Mouse (Mus musculus): Measurements from ENCODE around the gene Dctn1.
"Not testable (repeated sequence)": the region's sequence is repeated elsewhere in the genome, so short reads cannot be mapped to it uniquely, and the experiment has no call there.

The Dctn1 gene

DNA sequence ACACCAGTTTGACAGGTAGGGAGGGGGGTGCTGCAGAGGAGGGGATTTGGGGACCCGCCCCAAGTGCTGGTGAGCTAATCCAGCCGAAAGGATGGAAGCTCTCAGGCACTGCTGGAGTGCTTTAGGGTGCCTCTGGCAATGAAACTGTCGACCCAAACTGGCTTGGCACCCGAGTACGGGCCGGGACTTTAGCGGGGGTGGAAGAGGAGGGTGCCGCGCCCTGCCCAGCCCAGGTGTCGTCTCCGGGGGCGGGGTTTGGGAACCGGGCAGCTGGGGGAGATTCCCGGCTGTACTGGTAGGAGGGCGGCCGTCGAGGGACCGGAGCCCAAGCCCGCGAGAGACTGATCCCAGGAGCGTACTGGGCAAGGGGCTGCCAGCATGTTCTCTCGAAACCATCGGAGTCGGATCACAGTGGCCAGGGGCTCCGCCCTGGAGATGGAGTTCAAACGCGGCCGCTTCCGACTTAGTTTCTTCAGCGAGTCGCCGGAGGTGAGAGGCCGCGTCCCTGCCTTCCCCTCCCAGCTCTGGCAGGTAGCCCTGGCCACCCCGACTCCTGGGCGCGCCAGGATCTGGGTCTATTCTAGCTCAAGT lies 30.1 kb upstream of the Dctn1 start:
- in situ Hi-C loops (cut with MboI, MseI) = no loop called here

DNA sequence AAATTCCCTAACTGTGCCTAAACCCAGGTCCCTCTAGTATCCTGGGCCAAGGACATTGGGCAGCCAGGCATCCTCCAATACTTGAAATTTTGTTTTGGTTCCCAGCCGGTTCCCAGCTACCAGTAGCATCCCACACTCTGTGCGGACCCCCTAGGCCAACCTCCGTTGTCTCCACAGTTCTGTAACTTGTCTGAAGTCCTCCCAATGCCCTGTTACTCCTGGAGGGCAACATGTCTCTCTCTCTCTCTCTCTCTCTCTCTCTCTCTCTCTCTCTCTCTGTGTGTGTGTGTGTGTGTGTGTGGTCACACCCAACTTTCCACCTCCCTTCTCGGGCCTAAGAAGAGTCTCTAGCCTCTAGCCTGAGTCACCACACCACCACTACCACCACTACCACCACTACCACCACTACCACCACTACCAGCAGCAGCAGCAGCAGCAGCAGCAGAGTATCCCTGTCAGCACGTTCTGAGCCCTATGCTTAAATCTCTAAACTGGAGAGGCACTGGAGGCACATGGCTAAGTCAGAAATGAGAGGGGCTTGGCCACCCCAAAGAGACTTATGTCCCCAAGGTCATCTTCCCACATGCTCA lies 29.3 kb upstream of the Dctn1 start:
- in situ Hi-C loops (cut with MboI, MseI) = no loop called here

DNA sequence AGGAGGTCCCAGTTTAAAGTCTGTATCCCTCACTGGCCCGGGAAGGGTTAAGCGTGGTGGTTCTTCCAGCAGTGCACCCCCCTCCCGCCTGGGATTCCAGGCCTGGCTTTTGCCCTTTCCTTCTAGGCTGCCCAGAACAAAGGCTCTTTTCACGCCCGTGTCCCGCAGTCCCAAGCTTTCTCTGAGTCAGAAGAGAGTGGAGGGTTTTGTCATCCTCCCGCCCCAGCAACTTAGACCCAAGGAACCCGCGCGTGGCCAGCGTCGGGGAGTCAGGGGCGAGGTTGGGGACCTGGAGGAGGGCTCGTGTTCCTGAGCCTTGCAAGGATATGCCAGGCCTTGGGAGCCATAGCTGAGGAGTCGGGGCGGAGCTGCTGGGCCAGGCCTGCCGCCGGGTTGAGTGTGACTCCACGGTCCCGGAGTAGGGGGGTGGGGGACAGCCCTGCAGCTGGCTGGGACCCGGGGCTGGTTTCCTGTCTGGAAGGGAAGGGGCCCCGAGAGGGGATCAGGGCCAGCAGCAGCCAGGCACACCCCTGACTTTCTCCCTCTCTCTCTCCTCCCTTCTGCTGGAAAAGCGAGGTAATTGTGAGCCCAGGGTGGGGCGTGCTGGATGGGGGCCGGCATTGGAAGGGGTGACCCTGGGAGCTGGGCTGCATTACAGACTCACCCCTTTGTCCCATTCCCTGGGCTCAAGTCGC lies 28.7 kb upstream of the Dctn1 start:
- in situ Hi-C loops (cut with MboI, MseI) = no loop called here

DNA sequence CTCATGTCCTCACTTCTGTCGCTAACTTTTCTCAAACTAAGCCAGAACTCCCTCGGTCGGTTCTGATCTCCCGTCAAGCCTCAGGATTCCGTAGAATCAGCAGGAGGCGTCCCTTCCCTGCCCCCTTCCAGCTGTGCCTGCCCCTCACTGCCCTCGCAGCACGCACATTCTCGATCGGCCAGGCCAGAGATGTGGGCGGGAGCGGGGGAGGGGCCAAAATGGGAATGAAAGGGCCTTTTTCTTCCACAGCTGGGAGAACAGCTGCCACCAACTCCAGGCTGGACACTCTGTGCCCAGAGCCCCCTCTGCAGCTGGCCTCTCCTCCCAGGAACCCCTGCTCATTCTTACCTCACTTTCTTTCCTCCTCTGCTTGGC lies 28.2 kb upstream of the Dctn1 start:
- in situ Hi-C loops (cut with MboI, MseI) = no loop called here

DNA sequence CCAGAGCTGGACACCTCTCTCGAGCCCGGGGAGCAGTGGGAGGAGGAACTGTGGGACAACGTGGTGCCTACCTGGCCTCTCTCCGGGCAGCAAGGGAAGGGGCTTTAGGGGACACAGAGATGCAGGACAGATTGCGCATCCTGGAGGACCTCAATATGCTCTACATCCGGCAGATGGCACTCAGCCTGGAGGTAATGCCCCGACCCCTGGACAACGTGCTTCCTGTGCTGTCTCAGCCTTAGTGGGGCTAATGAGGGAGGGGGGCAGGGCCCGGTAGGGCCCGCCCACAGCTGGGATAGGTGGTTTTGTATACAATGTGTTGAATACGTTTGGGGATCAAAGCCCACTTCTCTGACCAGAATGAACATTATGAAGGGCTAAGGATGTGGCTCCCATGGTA lies 27.7 kb upstream of the Dctn1 start:
- in situ Hi-C loops (cut with MboI, MseI) = no loop called here

DNA sequence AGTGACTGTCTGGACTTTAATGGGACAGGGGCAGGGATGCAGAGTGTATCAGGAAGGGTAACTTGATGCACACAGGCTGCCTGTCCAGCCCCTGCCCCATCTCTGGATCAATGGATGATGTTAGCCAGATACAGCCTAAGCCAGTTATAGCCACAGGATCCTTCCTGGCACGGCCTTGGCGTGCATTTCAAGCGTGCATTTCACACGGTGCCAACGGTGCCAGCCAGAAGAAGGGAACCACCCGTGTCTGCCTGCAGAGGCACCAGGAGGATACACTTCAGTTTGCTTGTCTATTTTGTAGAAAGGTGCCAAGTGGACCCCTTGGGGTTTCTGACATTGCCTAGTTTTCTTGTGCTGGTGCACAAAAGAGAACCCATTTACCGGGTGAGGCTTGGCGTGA lies 25.7 kb upstream of the Dctn1 start:
- in situ Hi-C loops (cut with MboI, MseI) = no loop called here

DNA sequence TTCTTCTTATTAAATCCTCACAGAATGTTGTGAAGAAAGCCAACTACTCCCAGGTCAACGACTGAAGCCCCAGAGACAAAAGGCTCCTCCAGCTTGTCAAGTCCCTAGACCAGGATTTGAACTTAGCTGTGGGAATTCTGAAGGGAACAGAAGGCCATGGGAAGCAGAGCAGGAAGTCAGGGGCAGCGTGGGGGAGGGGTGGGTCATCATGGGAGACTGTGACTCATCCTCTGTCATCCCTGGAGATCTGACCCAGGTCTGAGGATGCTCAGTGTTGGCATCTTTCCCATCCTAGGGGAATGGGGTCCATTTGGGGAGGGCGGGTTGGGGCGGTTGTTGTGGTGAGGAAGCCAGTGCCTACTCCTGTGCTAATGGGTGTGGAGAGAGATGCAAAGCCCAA lies 24.1 kb upstream of the Dctn1 start:
- in situ Hi-C loops (cut with MboI, MseI) = no loop called here

DNA sequence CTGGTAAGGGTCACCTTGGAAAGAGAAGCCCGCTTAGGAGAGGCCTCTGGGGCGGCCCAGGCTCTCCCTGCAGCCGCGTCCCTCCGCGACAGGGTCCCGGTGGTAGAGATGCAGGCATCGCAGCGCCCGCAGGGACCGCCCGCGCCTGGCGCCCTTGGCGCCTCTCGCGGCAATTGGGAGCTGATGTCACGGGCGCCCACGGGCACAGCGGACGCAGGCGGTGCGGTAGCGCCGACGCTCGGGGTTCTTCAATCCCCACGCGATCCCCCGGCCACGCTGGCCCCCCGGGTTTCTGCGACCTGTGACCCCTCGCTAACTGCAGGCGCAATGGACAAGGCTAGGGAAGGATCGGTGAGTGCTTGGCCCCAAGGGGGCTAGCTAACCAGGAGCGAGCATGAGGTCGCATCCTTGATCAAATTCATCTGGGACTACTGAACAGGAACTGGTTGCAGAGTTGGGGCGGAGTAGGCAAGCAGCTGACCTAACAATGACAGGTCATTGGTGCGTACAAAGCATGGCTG lies 23.4 kb upstream of the Dctn1 start:
- in situ Hi-C loops (cut with MboI, MseI) = no loop called here

DNA sequence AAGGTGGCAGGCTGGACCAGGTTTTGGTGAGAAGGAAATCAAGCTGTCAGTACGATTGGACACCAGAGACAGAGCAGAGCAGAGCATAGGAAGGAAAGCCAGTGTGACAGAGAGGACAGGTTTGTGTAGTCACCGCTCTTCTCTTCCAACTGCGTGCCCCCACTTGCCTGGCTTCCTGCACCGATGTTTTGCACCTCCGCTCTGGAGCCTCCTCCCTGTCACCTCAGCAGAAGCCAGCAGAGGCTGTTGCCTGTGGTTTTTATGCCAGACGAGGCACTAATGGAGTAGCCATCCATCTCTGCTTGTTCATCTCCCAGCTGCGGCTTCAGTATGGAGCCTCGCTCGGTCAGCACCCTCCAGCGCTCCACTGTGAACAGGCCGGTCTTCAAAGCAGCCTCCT lies 22.8 kb upstream of the Dctn1 start:
- in situ Hi-C loops (cut with MboI, MseI) = no loop called here

DNA sequence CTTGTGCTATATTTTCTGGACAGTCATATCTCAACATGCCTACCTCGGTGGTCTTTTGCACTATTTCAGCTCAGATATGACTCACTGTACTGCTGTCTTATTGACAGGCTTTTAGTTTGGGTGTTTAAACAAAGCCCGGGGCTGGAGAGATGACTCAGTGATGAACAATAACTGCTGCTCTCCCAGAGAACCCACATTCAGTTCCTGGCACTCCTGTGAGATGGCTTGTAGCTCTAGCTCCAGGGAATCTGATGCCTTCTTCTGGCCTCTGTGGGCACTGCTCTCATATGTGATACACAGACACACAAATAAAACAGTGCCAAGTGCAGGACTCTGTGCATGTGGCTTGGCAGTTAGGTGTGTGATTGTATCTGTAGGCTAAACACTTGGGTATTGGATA lies 20.5 kb upstream of the Dctn1 start:
- in situ Hi-C loops (cut with MboI, MseI) = no loop called here

DNA sequence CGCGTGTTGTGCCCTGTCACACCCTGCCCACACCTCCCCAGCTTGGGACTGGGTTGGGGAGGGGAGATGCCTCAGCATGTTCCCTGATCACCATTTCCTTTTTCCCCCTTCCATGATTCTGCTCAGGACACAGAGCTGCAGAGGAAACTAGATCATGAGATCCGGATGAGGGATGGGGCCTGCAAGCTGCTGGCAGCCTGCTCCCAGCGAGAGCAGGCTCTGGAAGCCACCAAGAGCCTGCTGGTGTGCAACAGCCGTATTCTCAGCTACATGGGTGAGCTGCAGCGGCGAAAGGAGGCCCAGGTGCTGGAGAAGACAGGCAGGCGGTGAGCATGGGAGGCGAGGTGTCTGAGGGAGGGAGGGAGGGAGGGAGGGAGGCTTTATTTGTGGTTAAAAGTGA lies 19.9 kb upstream of the Dctn1 start:
- in situ Hi-C loops (cut with MboI, MseI) = no loop called here

DNA sequence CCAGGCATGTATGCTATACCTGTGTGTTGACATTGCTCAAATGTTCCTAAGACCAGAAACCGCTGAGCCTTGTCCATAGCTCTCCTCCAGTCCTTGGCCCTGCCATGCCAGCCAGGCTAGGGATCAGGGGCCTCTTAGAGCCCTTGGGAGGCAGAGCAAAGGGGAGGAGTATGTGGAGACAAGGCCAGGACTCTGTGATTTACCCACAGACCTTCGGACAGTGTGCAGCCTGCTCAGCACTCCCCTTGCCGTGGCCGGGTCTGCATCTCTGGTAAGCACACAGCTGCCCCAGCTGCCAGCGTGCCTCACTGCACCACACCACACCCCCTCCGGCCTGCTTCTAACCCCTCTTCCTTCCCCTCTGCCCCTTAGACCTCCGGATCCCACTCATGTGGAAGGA lies 18.4 kb upstream of the Dctn1 start:
- in situ Hi-C loops (cut with MboI, MseI) = no loop called here

DNA sequence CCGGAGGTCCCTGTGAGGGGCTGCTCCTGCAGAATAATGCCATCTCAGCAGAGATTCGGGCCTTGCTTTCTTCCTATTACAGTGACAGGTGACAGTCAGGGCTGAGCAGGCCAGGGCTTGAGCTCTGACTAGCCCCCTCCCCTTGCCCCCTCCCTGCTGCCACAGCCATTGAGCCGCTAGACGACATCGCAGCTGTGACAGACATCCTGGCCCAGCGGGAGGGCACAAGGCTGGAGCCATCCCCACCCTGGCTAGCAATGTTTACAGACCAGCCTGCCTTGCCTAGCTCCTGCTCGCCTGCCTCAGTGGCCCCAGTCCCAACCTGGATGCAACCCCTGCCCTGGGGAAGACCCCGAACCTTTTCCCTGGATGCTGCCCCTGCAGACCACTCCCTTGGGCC lies 14.0 kb upstream of the Dctn1 start:
- in situ Hi-C loops (cut with MboI, MseI) = no loop called here

DNA sequence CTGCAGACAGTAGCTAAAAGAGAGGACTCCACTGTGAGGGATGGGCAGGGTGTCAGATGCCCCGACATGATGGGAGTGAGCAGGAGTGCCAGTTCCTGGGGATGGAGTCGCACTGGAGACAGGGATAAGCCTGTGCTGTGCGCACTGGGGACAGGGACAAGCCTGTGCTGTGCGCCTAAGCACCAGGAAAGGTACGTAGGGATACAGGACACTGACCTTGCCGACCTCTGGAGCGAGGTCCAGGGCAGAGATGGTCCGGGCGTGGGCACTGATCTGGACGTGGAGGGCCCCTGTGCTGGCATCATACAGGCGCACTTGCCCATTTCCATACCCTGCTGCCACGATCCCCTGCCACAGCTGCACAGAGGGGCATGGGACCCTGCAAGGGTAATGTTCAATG lies 12.7 kb upstream of the Dctn1 start:
- in situ Hi-C loops (cut with MboI, MseI) = no loop called here

DNA sequence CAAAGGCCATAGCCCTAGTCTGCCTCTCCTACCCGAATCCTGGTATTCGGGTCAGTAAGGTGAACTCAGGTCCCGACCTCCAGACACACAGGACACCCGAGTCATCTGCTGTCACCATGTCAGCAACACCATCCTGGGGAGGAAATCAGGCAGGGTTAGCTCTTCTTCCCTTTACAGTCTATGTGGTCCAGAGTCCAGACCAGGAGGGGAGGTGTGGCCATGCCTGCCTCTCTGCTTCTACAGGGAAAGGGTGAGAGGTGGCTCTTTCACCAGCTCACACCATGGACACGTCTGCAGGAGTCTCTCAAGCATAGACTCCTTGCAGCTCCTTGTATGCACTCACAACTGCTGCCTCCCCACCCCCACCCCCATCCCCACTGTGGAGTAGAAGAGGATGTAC lies 12.2 kb upstream of the Dctn1 start:
- in situ Hi-C loops (cut with MboI, MseI) = no loop called here

DNA sequence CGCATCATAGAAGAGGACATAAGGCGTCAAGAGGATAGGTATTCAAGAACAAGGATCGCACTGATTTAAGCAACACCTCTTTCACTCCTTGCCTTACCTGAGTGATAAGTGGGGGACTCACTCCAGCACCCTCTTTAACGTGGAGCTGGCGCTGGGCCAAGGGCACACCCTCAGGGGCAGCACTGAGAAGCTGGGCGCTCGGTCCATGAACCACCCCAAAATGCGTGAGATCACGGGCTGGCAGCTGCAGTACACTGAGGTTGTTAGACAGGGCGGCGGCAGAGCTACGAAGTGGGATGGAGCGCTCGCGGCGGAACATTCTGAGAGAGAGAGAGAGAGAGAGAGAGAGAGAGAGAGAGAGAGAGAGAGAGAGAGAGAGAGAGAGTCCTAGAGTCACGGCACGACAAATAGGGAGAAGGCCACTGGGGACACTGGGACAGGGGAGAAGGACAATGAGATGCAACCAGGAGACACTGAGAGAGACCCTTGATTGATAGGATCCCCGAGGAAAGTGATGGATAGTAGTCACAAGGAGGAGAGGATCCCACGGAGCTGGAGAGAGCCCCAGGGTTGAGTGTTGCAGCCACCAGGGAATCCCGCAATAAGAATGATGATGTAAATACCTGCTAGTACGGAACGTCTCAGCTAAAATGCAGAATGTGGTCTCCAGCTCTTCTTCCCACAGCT lies 10.0 kb upstream of the Dctn1 start:
- in situ Hi-C loops (cut with MboI, MseI) = no loop called here

DNA sequence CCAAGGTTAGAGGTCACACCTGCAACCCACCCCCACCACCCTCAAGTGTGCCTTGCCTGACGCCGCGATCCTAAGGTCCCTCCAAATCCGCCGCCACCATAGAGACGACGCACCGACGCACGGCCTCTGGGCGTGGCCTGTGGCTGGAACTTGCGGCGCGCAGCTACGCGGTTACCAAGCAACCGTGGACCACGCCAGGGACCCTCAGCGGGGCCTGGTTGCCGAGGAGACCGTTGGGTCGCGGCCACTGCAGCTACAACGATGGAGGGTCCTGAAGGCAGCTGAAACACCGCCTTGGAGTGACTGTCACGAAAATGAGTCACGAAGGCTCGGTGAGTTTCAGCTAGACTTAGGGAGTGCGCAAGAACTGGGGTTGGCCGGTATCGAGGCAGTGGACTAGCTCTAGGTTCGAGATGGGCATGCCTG lies 9.4 kb upstream of the Dctn1 start, which contains the start of the genes Wdr54 and 1700003E16Rik:
Gene Wdr54, minus strand, starts transcription at position 139 of the 426 bp plus-strand sequence.
Gene 1700003E16Rik, plus strand, starts transcription at position 146 of the 426 bp plus-strand sequence.
- in situ Hi-C loops (cut with MboI, MseI) = no loop called here

DNA sequence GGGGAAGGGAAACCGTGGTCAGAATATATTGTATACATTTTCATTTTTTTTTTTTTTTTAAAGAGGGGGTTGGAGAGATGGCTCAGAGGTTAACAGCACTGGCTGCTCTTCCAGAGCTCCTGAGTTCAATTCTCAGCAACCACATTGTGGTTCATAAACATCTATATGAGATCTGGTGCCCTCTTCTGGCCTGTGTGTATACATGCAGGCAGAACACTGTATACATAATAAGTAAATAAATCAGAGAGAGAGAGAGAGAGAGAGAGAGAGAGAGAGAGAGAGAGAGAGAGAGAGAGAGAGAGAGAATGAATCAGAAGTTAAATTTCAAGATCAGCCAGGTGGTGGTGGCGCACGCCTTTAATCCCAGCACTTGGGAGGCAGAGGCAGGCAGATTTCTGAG lies 6.3 kb upstream of the Dctn1 start:
- in situ Hi-C loops (cut with MboI, MseI) = not testable (repeated sequence)

DNA sequence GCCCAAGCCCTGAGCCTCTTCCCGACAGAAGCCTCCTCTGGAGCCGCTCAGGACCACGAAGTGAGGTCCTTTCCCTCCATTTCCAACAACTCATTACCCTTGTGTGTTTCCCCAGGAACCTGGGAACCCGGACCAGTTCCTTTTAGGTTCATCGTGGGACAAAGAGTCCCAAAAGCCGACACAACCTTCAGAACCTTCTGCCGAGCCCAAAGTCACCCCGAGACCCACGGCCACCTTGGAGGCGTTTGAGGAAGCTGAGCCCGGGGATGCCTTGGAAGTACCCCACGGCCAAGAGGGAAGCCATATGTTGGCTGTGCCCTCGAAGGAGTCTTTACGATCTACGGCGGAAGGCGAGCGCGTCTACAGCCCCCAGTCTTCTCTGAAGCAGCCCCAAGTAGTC lies 4.3 kb upstream of the Dctn1 start:
- in situ Hi-C loops (cut with MboI, MseI) = loop anchor here (5.0 kb wide), 3 partner anchors 116 to 159 kb away; no protein-coding TSS in a partner anchor

DNA sequence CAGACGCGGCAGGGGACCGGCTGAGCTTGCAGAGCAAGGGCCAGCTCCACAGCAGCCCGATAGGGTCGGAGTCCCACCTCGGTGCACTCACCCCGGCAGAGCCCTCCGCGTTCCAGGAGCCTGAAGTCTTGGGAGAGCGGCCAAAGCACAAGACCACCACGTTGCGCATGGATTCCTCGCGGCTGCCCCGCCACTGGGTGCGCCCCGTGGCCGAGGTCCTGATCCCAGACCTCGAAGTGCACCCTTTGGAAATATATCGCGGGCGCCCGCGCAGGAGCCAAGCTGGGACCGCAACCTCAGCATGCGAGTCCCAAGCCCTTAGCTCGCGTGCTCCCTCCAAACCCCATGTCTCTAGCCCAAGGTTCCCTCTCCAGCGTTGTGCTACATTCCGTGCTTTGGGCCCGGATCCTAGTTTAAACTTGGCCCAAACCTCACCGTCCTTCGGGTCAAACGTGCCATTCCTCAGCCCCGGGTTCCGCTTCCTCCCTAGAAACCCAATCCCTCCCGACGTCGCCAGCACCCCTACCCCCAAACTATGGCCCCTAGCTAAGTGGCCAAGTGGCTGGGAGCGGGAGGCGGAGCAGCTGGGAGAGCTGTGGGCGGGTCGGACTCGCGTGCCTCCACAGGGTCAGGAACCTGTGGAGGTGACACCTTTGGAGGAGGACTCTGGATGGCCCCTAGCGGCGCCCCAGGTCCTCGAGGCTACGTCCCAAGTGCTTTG lies 3.6 kb upstream of the Dctn1 start:
- in situ Hi-C loops (cut with MboI, MseI) = loop anchor here (5.0 kb wide), 3 partner anchors 115 to 160 kb away; no protein-coding TSS in a partner anchor

DNA sequence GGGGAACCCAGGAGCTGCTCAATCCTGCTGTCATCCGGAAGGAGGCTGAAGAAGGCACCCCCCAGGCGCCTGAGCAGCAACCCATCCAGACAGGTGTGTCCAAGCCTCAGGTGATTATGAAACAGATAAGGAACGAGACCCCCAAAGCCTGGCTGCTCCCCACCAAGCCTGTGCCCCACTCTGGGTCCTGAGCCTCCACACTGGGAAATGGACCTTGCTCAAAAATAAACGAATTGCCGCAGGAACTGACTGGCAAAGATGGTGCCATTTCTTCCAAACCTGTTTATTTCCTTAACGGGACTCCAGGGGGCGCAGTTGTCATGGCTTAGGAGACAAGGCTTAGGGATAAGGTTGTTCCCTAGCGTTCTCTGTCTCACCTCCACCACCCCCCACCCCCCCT lies 3.0 kb upstream of the Dctn1 start:
- in situ Hi-C loops (cut with MboI, MseI) = loop anchor here (5.0 kb wide), 3 partner anchors 115 to 160 kb away; no protein-coding TSS in a partner anchor
